In the genomic region with DNA sequence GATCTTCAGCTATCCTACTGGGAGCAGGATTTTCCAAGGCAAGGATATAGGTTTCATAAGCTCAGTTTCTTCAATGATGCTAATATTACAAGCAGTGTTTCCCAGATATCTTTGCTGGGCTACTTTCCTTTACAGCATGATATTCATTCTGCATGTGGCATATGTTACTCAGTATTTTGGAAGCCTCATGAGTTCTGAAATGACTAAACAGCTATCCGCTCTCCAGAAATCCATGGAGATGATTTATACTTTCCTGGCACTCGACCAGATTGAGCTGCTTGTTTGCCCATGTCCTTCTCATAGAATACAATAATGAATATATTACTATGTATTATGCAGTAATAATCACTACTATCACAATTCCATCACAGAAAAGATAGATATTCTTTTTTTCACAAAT, we compare ENCODE assay signal across 24 mouse cellular contexts.
DNase-seq lines count a peak whose midpoint lies in the region; ATAC-seq lines count a peak whose summit lies in the region.
"Had no signal": no experiment of that assay in that cellular context is flagged by ENCODE, and none has a peak within 500 bp of the region (broad histone marks: within the 10 kb centered on the region; RNA-seq: fewer than 3 reads in every experiment).

No protein-coding gene starts in this region.

- no peak for ATAC-seq in forebrain, embryonic 14.5 days
- ATAC-seq in forebrain, embryonic 13.5 days, result no peak
- ATAC-seq: activated CD4-positive, CD25-positive, alpha-beta regulatory T cell, adult 4 months; midbrain, embryonic 16.5 days; Patski had no signal

- no peaks in the 10 kb centered on the region for H3K27me3 ChIP-seq in forebrain, embryonic 14.5 days (replicated peaks; ENCODE audit: control insufficient read depth, insufficient read depth, low read length)
- H3K27me3 ChIP-seq in forebrain, embryonic 13.5 days, result no peaks in the 10 kb centered on the region
- H3K27me3 ChIP-seq: heart, embryonic 15.5 days; limb, embryonic 12.5 days; megakaryocyte, embryonic 14.5 days; Patski had no signal

- no peak overlapping the region for H3K4me3 ChIP-seq in forebrain, embryonic 14.5 days (ENCODE audit: low read depth, low read length)
- no peak overlapping the region for H3K4me3 ChIP-seq in forebrain, embryonic 13.5 days
- H3K4me3 ChIP-seq: heart, embryonic 15.5 days; limb, embryonic 12.5 days; megakaryocyte, embryonic 14.5 days had no signal

- no peak overlapping the region for H3K9ac ChIP-seq in forebrain, embryonic 14.5 days (ENCODE audit: low read length)
- no peak overlapping the region for H3K9ac ChIP-seq in forebrain, embryonic 13.5 days
- H3K9ac ChIP-seq: heart, embryonic 15.5 days; limb, embryonic 12.5 days; liver, embryonic 14.5 days had no signal

- no peaks in the 10 kb centered on the region for H3K36me3 ChIP-seq in forebrain, embryonic 14.5 days (ENCODE audit: control insufficient read depth, insufficient read depth, low read length)
- no peaks in the 10 kb centered on the region for H3K36me3 ChIP-seq in forebrain, embryonic 13.5 days (ENCODE audit: poor library complexity, severe bottlenecking)
- H3K36me3 ChIP-seq: heart, embryonic 15.5 days; limb, embryonic 12.5 days had no signal

- no peak overlapping the region for H3K4me2 ChIP-seq in forebrain, embryonic 14.5 days (ENCODE audit: low read length)
- H3K4me2 ChIP-seq in forebrain, embryonic 13.5 days, result no peak overlapping the region
- H3K4me2 ChIP-seq: heart, embryonic 15.5 days; limb, embryonic 12.5 days had no signal

- WGBS in forebrain, embryonic 14.5 days, result 71% methylated on average over 2 of the region's 2 CpGs
- 83% methylated on average over 2 of the region's 2 CpGs for WGBS in forebrain, embryonic 13.5 days

- no peaks in the 10 kb centered on the region for H3K9me3 ChIP-seq in forebrain, embryonic 14.5 days (replicated peaks; ENCODE audit: control insufficient read depth, low read length)
- H3K9me3 ChIP-seq in forebrain, embryonic 13.5 days (replicated peaks), result no peaks in the 10 kb centered on the region
- H3K9me3 ChIP-seq: heart, embryonic 15.5 days; limb, embryonic 12.5 days; megakaryocyte, embryonic 14.5 days had no signal

- H3K27ac ChIP-seq in forebrain, embryonic 14.5 days (ENCODE audit: low read depth, low read length), result no peak overlapping the region
- no peak overlapping the region for H3K27ac ChIP-seq in forebrain, embryonic 13.5 days
- H3K27ac ChIP-seq: heart, embryonic 15.5 days; limb, embryonic 12.5 days; liver, embryonic 14.5 days; stomach, postnatal 0 days had no signal

- DNase-seq in forebrain, embryonic 14.5 days (ENCODE audit: low spot score), result peak; percentile 42
- DNase-seq in layer of hippocampus, adult 18-20 months (ENCODE audit: low spot score in 2 of 2), result peak; percentile 9 to 63
- DNase-seq in layer of hippocampus, postnatal 25 days (ENCODE audit: extremely low spot score in 1 of 2, low spot score in 1 of 2), result no peak
- peak; percentile 5 for DNase-seq in right cerebral cortex, adult 18-20 months
- DNase-seq in right cerebral cortex, postnatal 25 days, result no peak
- peak; percentile 24 for DNase-seq in telencephalon, adult 2 months (ENCODE audit: low read depth, low spot score)
- DNase-seq in heart, adult 9 months (ENCODE audit: low spot score in 2 of 2), result no peak
- DNase-seq: adrenal gland, postnatal 36 days; B cell, adult 2 months; cerebellum, postnatal 25 days; heart, adult 11 months; kidney, adult 2 months; kidney, postnatal 25 days; lung, postnatal 10 days; thymus, postnatal 14 days had no signal

- H3K4me1 ChIP-seq in forebrain, embryonic 14.5 days (ENCODE audit: control insufficient read depth, insufficient read depth, low read length), result no peaks in the 10 kb centered on the region
- H3K4me1 ChIP-seq in forebrain, embryonic 13.5 days, result no peaks in the 10 kb centered on the region
- H3K4me1 ChIP-seq: heart, embryonic 15.5 days; limb, embryonic 12.5 days; megakaryocyte, embryonic 14.5 days had no signal

Comparison
In these comparisons a context has a peak if more than half of its experiments do, and no peak if none do; other contexts are left out.
1. DNase-seq: peak in forebrain, embryonic 14.5 days (single experiment), layer of hippocampus, adult 18-20 months (2 of 2), right cerebral cortex, adult 18-20 months (single experiment) and telencephalon, adult 2 months (single experiment); none in layer of hippocampus, postnatal 25 days (0 of 2), right cerebral cortex, postnatal 25 days (single experiment) and heart, adult 9 months (0 of 2).